Mouse (Mus musculus): Measurements from ENCODE around the gene Tmem178b.

The Tmem178b gene

GRCm38 (mm10) chr6:39872901-39873591 lies at the start of gene Tmem178b:
TSS of gene Tmem178b (plus strand) at chr6:39873271.
- no peak for DNase-seq (ENCODE audit: extremely low read depth, low read depth)

- no peak for DNase-seq (ENCODE audit: extremely low read depth, low read depth)
Observed at GRCm38 (mm10) chr6:39828736-39829135, 44.3 kb upstream of the Tmem178b start.

DNA sequence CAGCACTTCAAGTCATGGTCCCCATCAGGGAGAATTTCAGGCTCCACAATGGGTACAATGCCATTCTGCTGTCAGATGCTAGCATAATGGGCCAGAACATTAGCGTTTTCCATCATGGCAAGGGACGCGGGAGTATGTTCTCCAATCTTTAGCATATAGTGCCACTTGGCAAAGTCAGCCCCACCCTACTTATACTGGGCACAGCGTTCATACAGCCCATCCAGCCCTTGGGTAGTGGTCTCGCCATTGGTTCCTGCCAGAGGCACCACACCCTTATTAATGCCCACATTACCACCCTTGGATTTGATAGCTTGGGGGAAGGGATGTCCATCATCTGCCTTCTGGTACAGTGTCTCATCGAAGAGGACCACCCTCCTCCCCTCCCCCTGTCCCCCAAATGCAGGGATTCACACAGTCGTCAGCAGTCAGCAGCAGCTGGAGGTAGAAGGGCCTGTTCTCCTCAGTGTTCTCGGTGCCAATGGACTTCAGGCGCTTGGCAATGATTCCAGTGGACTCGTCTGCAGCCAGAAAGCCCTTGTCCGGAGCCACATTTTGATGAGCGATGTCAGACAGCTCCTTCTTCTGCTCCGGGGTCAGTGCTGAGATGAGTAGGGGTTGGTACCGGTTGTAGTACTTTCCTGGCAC lies 29.3 kb upstream of the Tmem178b start:
- DNase-seq (ENCODE audit: extremely low read depth, low read depth) = no peak

- no peak for DNase-seq (ENCODE audit: extremely low read depth, low read depth)
Observed at GRCm38 (mm10) chr6:39847538-39847937, 25.5 kb upstream of the Tmem178b start.

- no peak for DNase-seq (ENCODE audit: extremely low read depth, low read depth)
Observed at GRCm38 (mm10) chr6:39848766-39849165, 24.3 kb upstream of the Tmem178b start.

DNA sequence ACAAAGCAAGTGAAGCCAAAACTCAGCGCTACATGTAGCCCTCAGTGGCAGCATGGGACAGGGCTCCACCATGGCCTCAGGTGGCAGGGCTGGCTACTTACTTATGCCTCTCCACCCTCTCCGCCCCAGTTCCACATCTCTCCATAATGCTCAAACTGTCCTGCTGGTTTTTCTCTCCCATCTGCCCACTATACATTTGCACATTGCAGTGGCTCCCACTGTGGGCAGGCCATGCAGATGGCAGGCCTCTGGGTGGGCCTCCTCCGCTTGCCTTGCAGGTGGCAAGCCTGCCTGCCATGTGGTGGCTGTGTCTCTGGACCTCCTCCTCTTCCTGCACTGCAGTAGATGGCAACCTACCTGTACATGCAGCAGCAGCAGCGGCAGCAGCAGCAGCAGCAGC lies 23.4 kb upstream of the Tmem178b start:
- DNase-seq (ENCODE audit: extremely low read depth, low read depth) = no peak

DNA sequence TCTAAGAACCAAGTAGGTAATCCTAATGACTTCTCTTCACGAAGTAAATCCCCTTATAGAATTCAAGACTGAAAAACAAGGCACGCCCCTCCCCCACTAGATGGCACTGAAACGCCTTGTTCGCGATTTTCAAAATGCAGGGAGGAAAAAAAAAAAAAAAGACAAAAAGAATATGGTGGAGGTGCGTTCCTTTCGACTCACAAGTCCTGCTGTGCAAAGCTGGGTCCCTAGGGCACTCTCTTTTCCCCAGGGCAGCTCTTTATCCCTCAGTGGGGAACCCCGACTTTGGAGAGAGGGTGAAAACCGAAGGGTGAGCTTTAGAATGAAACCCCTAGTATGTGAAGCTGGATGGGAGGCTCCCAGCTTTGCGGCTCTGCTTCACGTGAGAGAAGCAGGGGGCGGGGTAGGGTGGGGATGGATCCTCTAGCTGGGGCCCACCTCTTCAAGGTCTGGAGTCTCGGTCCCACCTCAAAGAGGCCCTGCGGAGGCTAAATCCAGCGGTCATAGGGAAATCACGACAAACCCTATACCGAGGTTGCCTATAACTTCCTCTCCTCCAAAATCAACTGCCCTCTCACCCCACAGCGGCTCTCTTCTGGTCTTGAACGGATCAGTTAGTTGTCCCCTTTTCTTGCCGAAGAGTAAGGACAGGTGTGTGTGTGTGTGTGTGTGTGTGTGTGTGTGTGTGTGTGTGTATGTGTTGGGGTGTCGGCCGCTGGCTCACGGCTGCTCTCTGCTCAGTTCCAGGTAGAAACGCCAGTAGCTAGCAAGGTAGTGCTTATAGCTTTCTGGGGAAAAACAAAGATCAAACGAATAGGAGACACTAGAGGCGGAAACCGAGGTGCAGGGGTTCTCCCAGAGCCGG lies 2.6 kb upstream of the Tmem178b start:
- no peak for DNase-seq (ENCODE audit: extremely low read depth, low read depth)

GRCm38 (mm10) chr6:39871381-39872305 lies 1.4 kb upstream of the Tmem178b start:
- DNase-seq (ENCODE audit: extremely low read depth, low read depth) = no peak

- DNase-seq (ENCODE audit: extremely low read depth, low read depth) = no peak
Observed at GRCm38 (mm10) chr6:39872306-39872900, 668 bp upstream of the Tmem178b start.

DNA sequence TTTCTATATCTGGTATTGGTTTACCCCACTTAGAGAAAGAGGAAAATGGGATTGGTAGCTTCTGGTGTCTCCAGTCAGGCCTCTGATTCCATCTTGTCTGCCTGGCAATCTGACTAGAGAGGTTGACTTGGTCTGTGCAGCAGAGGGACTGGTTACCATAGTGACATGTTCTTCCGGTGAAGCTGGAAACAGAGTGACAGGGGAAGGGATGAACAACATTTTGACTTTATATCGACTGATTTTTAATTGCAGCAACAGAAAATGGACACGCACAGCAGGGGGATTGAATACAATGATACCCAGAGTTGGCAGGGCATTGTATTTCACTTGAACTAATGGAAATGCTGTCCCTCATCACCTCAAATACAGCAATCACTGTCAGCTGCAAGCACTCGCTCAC lies 2.1 kb downstream of the Tmem178b start:
- no peak for DNase-seq (ENCODE audit: extremely low read depth, low read depth)

DNA sequence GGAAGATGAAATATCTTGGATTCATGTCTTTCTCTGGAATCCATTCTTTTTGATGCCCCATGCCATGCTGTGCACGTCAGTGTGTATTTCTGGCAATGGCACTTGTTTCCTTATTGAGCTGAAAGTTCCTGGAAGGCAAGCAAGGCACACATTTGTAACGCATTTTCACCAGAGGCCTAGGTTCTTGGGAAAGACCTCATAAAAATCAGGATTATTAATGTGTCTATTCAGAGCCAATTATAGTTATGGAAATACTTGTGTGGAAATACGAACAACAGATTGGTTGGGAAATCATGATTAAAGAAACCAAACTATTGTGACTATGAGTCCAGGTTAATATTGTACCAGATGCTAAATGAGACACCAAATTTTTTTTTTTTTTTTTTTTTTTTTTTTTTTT lies 3.4 kb downstream of the Tmem178b start:
- no peak for DNase-seq (ENCODE audit: extremely low read depth, low read depth)

DNA sequence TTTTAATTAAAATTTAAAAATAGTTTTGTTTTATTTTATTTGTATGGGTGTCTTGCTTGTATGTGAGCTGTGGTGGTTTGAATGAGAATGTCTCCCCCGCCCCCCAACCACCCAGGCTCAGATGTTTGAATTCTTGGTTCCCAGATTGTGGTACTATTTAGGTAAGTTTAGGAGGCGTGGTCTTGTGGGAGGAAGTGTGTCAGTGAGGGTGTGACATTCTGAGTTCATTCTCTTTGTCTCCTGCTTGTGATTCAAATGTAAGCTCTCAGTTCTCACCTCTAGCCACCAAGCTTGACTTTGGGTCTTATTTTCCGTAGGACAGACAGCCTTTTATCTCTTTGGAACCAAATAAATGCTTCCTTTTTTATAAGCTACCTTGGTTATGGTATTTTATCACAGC lies 17.7 kb downstream of the Tmem178b start:
- no peak for DNase-seq (ENCODE audit: extremely low read depth, low read depth)

DNA sequence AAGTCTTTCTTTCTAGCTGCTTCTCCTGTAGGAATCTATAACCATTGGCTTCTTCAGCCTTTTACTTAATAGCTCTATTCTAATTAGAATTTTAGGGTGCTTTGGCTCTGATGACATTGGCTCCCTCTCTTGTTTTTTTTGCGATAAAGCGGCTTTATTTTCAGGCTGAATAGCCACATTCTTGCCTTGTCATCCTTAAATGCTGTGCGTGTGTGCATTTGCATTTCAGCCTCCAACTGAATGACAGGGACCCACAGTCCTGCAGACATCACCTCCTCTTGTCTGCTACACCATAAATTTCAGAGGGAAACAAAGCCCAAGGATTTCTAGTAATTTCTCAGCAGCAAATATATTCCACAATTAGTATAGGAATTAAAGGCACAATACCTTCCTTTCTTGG lies 23.4 kb downstream of the Tmem178b start:
- DNase-seq (ENCODE audit: extremely low read depth, low read depth) = no peak

DNA sequence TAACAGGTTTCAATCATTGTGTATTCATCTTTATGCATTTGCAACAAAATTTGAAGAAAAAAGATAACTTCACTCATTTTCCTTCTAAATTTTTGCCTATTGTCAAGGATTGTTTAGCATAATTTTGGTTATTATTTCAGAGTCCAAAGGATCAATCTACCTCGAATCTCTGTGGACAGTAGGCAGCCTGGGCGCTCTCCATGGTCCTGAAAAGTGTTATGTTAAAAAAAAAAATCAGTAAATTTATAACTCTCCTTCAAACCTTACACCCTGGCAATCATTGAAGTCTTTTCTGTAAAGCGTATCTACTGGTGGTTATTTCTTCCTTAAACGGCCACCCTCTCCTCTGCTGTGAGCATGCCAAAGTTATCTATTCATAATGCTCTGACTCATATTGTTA lies 26.2 kb downstream of the Tmem178b start:
- DNase-seq (ENCODE audit: extremely low read depth, low read depth) = peak; percentile 0

DNA sequence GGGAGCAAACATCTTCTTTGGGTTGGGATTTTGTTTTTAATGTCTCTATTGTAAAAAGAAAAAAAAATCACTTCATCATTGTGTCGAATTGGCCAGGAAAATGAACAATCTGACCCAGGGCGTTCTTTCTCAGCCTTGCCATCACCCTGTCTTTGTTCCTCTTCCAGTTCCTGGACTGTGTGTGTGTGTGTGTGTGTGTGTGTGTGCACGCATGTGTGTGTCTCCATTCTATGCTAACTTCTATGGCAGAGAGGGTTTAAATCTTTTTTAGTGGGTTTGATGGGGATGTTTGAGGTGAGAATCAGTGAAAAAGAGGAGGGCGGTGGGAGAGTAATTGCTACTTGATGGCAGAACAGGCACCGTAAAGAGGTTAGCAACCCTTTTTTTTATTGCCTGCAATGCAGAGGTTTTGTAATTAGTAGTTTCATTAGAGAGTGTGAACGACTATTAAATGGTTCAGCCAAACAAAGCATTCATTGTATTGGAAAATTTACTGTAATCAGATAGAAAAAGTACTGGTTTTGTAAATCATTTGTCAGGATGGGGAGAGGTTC lies 30.2 kb downstream of the Tmem178b start:
- DNase-seq (ENCODE audit: extremely low read depth, low read depth) = no peak

- no peak for DNase-seq (ENCODE audit: extremely low read depth, low read depth)
Observed at GRCm38 (mm10) chr6:39903845-39904244, 30.8 kb downstream of the Tmem178b start.

- DNase-seq (ENCODE audit: extremely low read depth, low read depth) = no peak
Observed at GRCm38 (mm10) chr6:39914956-39915355, 41.9 kb downstream of the Tmem178b start.

DNA sequence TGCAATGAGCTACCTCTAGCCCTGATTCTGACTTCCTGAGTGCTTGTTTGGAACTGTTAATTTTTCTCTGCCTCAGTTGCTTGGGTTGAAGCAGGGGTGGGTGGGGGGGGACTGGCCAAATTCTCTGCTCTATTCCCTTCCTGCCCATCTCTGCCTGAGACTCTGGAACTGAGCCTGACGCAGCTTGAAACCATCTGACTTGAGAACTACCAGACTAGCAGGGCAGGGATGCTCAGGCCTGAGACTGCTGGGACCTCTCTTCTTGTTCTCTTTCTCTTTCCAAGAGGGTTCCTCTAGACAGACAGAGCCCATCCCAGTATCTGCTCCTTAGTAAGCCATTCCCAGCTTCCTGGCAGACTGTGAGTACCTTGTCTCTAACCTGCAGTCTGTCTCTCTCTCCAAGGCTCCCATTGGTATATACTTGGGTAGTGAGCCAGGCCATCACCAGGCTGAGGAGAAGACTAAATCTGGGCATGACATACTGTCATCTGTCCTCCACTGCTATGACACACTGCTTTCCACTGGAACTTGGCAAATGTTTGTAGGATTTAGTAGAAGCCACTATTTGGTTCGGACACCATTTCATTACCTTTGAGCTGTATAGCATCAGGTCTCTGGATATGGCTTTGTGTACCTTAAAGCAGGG lies 42.7 kb downstream of the Tmem178b start:
- no peak for DNase-seq (ENCODE audit: extremely low read depth, low read depth)

DNA sequence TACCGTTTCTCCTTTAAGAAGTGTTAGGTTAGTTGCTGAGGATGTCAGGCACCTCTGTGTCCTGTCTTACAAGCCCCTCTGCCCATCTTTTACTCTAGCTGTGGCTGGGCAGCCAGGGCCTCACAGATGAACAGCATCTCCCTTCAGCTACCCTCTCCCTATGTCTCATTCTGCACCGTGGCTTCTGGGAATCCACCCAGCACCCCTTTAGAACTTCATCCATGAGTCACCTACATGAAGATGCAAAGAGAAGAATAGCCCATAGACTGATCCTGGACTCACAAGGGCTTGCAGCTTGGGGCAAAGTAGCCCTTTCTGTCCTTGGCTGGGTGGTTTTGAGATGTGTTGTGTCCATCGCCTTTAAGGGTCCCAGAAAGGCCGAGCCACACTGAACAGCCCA lies 43.4 kb downstream of the Tmem178b start:
- no peak for DNase-seq (ENCODE audit: extremely low read depth, low read depth)

- no peak for DNase-seq (ENCODE audit: extremely low read depth, low read depth)
Observed at GRCm38 (mm10) chr6:39917242-39917641, 44.2 kb downstream of the Tmem178b start.
